Mouse (Mus musculus): ENCODE measurements around the gene Brd3. TPM values are rescaled to one million over a fixed set of nuclear protein-coding genes. Genes with fewer than 3 reads are reported as not detected.
A peak's percentile ranks its signal among the peaks of the same experiment; 100 is the strongest.

Brd3 gene
- polyA plus RNA-seq, 1 experiment from 2014 or later, result 169 TPM

GRCm38 (mm10) chr2:27505539-27505938, 1.9 kb downstream of the Brd3 start:
- no peak overlapping the region for H3K4me3 ChIP-seq
- peak; percentile 77 for ATAC-seq (ENCODE audit: low FRiP score, low read depth)
- no peaks in the 10 kb centered on the region for H3K36me3 ChIP-seq
- H3K27ac ChIP-seq, result peak overlapping the region; percentile 33; the same call in 1 of the 2 replicates
- H3K9ac ChIP-seq, result no peak overlapping the region
- no peaks in the 10 kb centered on the region for H3K9me3 ChIP-seq
- 8% methylated on average over 6 of the region's 6 CpGs for WGBS
- no peak overlapping the region; the same call in 1 of the 2 replicates for H3K4me2 ChIP-seq (replicated peaks)
- peaks cover 21% of the 10 kb centered on the region for H3K4me1 ChIP-seq
- H3K27me3 ChIP-seq, result no peaks in the 10 kb centered on the region

DNA sequence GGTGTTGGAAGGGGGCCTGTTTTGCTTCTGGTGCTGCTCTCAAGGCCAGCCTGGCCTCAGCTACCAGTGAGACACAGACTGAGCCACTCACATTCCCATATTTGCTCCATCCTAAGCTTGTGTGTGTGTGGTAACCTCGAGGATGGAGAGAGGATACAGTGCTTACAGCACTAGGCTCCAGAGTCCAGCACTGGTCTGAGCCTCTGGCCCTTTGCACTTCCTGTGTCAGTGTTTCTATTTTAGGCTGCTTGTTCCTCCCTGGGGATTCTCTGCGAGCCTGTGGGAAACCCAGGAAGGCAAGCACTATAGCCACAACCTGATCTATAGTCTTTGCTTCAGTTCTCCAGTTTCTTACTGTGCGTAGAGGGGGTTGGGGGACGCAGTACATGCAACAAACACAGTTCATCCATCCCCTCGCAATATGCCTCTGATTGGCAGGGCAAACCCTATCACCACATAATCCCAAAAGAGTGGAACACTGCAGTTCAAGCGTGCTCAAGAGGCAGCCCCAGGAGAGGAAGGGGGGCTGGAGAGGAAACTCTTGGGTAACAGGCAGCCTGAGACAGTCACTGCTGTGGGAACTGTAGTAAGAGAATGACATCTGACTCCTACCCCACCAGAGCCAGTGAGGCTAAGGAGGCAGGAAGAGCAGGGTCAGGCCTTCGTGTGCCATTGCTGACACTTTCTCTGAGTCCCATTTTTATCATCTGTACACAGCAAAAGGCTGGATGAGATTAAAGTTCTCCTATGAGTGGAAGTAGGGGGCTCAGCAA, 3.2 kb downstream of the Brd3 start:
- WGBS, result 60% methylated on average over 7 of the region's 7 CpGs
- peaks cover 21% of the 10 kb centered on the region for H3K4me1 ChIP-seq
- 0 out of 2 replicates have a peak overlapping the region, but pooled peaks have one; percentile 39 for H3K9ac ChIP-seq
- no peaks in the 10 kb centered on the region for H3K9me3 ChIP-seq
- H3K27ac ChIP-seq, result peak overlapping the region; percentile 12; the same call in 1 of the 2 replicates
- H3K36me3 ChIP-seq, result no peaks in the 10 kb centered on the region
- no peak overlapping the region for H3K4me3 ChIP-seq
- H3K4me2 ChIP-seq (replicated peaks), result no peak overlapping the region
- H3K27me3 ChIP-seq, result no peaks in the 10 kb centered on the region
- no peak for ATAC-seq (ENCODE audit: low FRiP score, low read depth)

DNA sequence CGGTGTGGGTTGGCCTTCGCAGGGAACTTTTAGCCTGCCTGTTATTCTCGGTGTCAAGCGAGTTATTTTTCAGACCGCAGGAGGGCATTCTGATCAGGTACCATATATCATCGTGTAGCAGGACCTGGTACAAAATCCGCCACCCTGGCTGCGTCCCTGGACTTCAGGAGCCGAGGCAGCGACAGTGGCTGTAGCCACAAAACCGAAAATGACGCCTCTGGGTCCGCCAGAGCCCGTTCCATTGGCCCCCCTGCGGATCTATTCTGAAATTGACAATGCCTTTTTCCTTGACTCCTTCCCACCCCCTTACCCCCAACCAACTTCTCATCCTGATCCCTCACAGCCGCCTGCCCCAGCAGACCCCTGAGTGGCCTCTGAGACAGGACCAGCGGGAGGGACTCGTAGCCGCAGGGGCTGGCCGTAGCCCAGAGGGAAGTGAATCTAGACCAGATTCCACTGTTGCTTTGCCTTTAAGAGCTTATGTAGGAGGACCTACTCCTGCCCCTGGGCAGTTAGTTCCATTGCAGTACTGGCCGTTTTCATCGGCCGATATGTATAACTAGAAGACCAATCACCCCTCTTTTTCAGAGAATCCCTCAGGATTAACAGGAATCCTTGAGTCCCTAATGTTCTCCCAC, 11.0 kb downstream of the Brd3 start:
- Histone ChIP-seq H3K9me3 (0 out of 2 replicates have a peak, but pooled peaks cover 12% of the 10 kb centered on the region), H3K4me2 (replicated peaks) (peak overlapping the region; percentile 59), H3K27me3 (no peaks in the 10 kb centered on the region), H3K36me3 (no peaks in the 10 kb centered on the region), H3K9ac (peak overlapping the region; percentile 35; the same call in 1 of the 2 replicates), H3K27ac (no peak overlapping the region), H3K4me3 (peak overlapping the region; percentile 29), H3K4me1 (no peaks in the 10 kb centered on the region)
- ATAC-seq (ENCODE audit: low FRiP score, low read depth), result no peak
- WGBS, result 57% methylated on average over 23 of the region's 23 CpGs

DNA sequence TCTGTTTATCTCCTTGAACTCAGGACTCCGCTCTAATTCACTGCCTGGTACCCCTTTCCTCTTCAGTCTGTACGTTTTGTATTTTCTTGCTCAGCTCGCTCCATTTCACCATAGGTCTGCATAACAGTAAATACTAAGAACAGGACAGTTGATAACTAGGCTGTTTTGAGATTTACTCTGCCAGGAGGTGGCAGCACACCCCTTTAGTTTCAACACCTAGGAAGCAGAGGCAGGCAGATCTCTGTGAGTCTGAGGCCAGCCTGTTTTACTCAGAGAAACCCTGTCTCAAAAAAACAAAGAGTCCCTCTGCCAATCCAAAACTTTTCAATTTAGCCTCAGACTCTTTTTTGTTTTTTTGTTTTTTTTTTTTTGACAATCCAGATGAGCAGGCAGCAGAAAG, 13.5 kb downstream of the Brd3 start:
- Histone ChIP-seq H3K9me3 (0 out of 2 replicates have a peak, but pooled peaks cover 12% of the 10 kb centered on the region), H3K4me2 (replicated peaks) (no peak overlapping the region), H3K27me3 (no peaks in the 10 kb centered on the region), H3K9ac (no peak overlapping the region), H3K4me1 (no peaks in the 10 kb centered on the region), H3K36me3 (no peaks in the 10 kb centered on the region), H3K4me3 (no peak overlapping the region), H3K27ac (no peak overlapping the region)
- WGBS, result 95% methylated on average over 3 of the region's 3 CpGs
- no peak for ATAC-seq (ENCODE audit: low FRiP score, low read depth)

GRCm38 (mm10) chr2:27490939-27491338, 16.5 kb downstream of the Brd3 start:
- Histone ChIP-seq H3K9me3 (0 out of 2 replicates have a peak, but pooled peaks cover 3% of the 10 kb centered on the region), H3K4me3 (no peak overlapping the region), H3K4me1 (no peaks in the 10 kb centered on the region), H3K27me3 (no peaks in the 10 kb centered on the region), H3K36me3 (no peaks in the 10 kb centered on the region), H3K4me2 (replicated peaks) (no peak overlapping the region), H3K27ac (no peak overlapping the region), H3K9ac (no peak overlapping the region)
- no peak for ATAC-seq (ENCODE audit: low FRiP score, low read depth)
- WGBS, result 81% methylated on average over 2 of the region's 2 CpGs

GRCm38 (mm10) chr2:27488362-27488761, 19.1 kb downstream of the Brd3 start:
- WGBS, result 87% methylated on average over 1 of the region's 1 CpGs
- Histone ChIP-seq H3K4me2 (replicated peaks) (no peak overlapping the region), H3K27ac (no peak overlapping the region), H3K4me1 (no peaks in the 10 kb centered on the region), H3K9me3 (no peaks in the 10 kb centered on the region), H3K36me3 (no peaks in the 10 kb centered on the region), H3K9ac (no peak overlapping the region), H3K4me3 (no peak overlapping the region), H3K27me3 (no peaks in the 10 kb centered on the region)
- ATAC-seq (ENCODE audit: low FRiP score, low read depth), result no peak

- no peak for ATAC-seq (ENCODE audit: low FRiP score, low read depth)
- H3K36me3 ChIP-seq, result no peaks in the 10 kb centered on the region
- no peak overlapping the region for H3K4me3 ChIP-seq
- no peak overlapping the region for H3K27ac ChIP-seq
- no peaks in the 10 kb centered on the region for H3K4me1 ChIP-seq
- H3K4me2 ChIP-seq (replicated peaks), result no peak overlapping the region
- 85% methylated on average over 3 of the region's 4 CpGs for WGBS
- no peaks in the 10 kb centered on the region for H3K9me3 ChIP-seq
- no peak overlapping the region for H3K9ac ChIP-seq
- no peaks in the 10 kb centered on the region for H3K27me3 ChIP-seq
Observed at GRCm38 (mm10) chr2:27487336-27488049, 20.0 kb downstream of the Brd3 start.

DNA sequence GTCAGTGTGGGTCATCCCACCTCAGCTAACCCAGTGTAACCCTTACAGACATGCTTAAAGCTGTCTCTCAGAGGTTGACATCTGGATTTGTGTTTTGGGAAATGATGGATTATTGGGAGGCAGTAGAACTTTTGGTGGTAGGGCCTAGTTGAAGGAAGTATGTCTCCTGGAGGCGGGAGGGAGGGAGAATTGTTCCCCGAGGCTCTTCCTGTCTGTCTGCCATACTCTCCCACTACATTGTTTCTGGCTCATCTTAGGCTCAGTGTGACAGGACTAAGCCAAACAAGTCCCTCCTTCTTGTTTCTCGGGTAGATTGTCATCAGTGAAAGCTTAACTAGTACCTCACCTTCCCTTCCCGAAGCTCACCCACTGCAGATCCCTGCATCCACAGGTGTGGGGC, 20.7 kb downstream of the Brd3 start:
- Histone ChIP-seq H3K4me1 (no peaks in the 10 kb centered on the region), H3K36me3 (no peaks in the 10 kb centered on the region), H3K4me2 (replicated peaks) (no peak overlapping the region), H3K27ac (no peak overlapping the region), H3K4me3 (no peak overlapping the region), H3K27me3 (no peaks in the 10 kb centered on the region), H3K9ac (no peak overlapping the region), H3K9me3 (no peaks in the 10 kb centered on the region)
- 77% methylated on average over 4 of the region's 4 CpGs for WGBS
- ATAC-seq (ENCODE audit: low FRiP score, low read depth), result no peak

DNA sequence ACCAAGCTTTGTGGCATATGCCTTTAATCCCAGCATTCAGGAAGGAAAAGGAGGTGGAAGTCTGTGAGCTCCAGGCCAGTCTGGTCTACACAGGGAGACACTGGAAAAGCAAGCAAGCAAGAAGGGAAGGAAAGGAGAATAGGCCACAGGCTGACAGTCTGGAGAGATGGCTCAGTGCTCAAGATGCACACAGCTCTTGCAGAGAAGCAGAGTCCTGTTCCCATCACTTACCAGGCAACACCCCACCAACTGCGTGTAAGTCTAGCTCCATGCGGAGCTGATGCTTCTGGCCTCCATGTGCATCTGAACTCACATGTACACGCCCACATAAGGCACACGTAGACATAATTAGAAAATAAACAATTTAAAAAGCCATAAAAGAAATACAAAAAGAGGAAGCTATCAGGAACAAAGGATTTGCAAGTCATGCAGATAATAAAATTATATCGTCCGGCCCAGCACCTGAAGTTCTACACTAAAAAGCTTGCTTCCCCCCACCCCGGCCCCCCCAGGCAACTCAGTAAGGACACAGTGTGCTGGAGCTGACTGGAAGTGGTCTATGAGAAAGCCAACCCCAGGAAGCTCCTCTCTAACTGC, 25.1 kb downstream of the Brd3 start:
- H3K36me3 ChIP-seq, result no peaks in the 10 kb centered on the region
- H3K4me3 ChIP-seq, result no peak overlapping the region
- no peaks in the 10 kb centered on the region for H3K4me1 ChIP-seq
- H3K9ac ChIP-seq, result no peak overlapping the region
- ATAC-seq (ENCODE audit: low FRiP score, low read depth), result no peak
- H3K9me3 ChIP-seq, result no peaks in the 10 kb centered on the region
- H3K27me3 ChIP-seq, result no peaks in the 10 kb centered on the region
- H3K4me2 ChIP-seq (replicated peaks), result no peak overlapping the region
- no peak overlapping the region for H3K27ac ChIP-seq
- 65% methylated on average over 7 of the region's 7 CpGs for WGBS

- Histone ChIP-seq H3K27me3 (no peaks in the 10 kb centered on the region), H3K36me3 (no peaks in the 10 kb centered on the region), H3K9ac (no peak overlapping the region), H3K9me3 (no peaks in the 10 kb centered on the region), H3K27ac (no peak overlapping the region), H3K4me2 (replicated peaks) (no peak overlapping the region), H3K4me1 (peaks cover 8% of the 10 kb centered on the region), H3K4me3 (no peak overlapping the region)
- no peak for ATAC-seq (ENCODE audit: low FRiP score, low read depth)
- WGBS, result 79% methylated on average over 4 of the region's 4 CpGs
Observed at GRCm38 (mm10) chr2:27480367-27480766, 27.1 kb downstream of the Brd3 start.

- Histone ChIP-seq H3K4me1 (peaks cover 8% of the 10 kb centered on the region), H3K27me3 (no peaks in the 10 kb centered on the region), H3K4me2 (replicated peaks) (no peak overlapping the region), H3K4me3 (no peak overlapping the region), H3K27ac (no peak overlapping the region), H3K36me3 (no peaks in the 10 kb centered on the region), H3K9me3 (no peaks in the 10 kb centered on the region), H3K9ac (no peak overlapping the region)
- ATAC-seq (ENCODE audit: low FRiP score, low read depth), result no peak
- 78% methylated on average over 4 of the region's 4 CpGs for WGBS
Observed at GRCm38 (mm10) chr2:27479821-27480220, 27.6 kb downstream of the Brd3 start.
